8 mouse cellular contexts compared by ENCODE assay signal in genomic region chr7:140137135-140138020, GRCm38 (mm10). TPM values are rescaled to one million over a fixed set of nuclear protein-coding genes. Genes with fewer than 3 reads are reported as not detected.
DNase-seq lines count a peak whose midpoint lies in the region; ATAC-seq and TF ChIP-seq lines count a peak whose summit lies in the region.

Gene Mtg1, plus strand, starts transcription at chr7:140137564.

- DNase-seq in brain, embryonic 14.5 days (ENCODE audit: low read depth) = peak; percentile 96
- peak; percentile 95 for DNase-seq in kidney, postnatal 0 days (ENCODE audit: low spot score)
- DNase-seq in liver, embryonic 11.5 days (ENCODE audit: low spot score) = peak; percentile 97
- DNase-seq in naive thymus-derived CD4-positive, alpha-beta T cell, adult 2 months (ENCODE audit: low read depth) = peak; percentile 98

- H3K4me1 ChIP-seq in erythroblast, embryonic 14.5 days (ENCODE audit: control insufficient read depth) = peaks cover 13% of the 10 kb centered on the region
- H3K4me1 ChIP-seq in heart, embryonic 12.5 days (replicated peaks) = peaks cover 6% of the 10 kb centered on the region
- no peaks in the 10 kb centered on the region for H3K4me1 ChIP-seq in kidney, postnatal 0 days (replicated peaks; ENCODE audit: insufficient read depth, low read length)
- H3K4me1 ChIP-seq in liver, embryonic 11.5 days (replicated peaks; ENCODE audit: control insufficient read depth, insufficient read depth, low read length) = no peaks in the 10 kb centered on the region
- peaks cover 4% of the 10 kb centered on the region for H3K4me1 ChIP-seq in stomach, embryonic 14.5 days (ENCODE audit: control insufficient read depth, insufficient read depth, low read length)

- TF ChIP-seq CTCF in C2C12 (IDR thresholded peaks at IDR 0.05; ENCODE audit: control insufficient read depth, insufficient read depth, insufficient read length) = no peak
- no peak for TF ChIP-seq CTCF in brain, embryonic 14.5 days (IDR thresholded peaks at IDR 0.05; ENCODE audit: borderline replicate concordance, extremely low read depth, insufficient read depth, insufficient read length)
- peak; percentile 11; the same call in 1 of the 2 replicates for TF ChIP-seq CTCF in kidney, postnatal 0 days (IDR thresholded peaks at IDR 0.05; ENCODE audit: low read depth)

- H3K9me3 ChIP-seq in erythroblast, embryonic 14.5 days (ENCODE audit: control insufficient read depth, low read length) = no peaks in the 10 kb centered on the region
- H3K9me3 ChIP-seq in heart, embryonic 12.5 days (replicated peaks) = no peaks in the 10 kb centered on the region
- no peaks in the 10 kb centered on the region for H3K9me3 ChIP-seq in kidney, postnatal 0 days (replicated peaks; ENCODE audit: low read length)
- no peaks in the 10 kb centered on the region for H3K9me3 ChIP-seq in liver, embryonic 11.5 days (ENCODE audit: control insufficient read depth, low read length)
- no peaks in the 10 kb centered on the region for H3K9me3 ChIP-seq in stomach, embryonic 14.5 days (ENCODE audit: control insufficient read depth, low read depth, low read length)

- H3K27me3 ChIP-seq in C2C12 (ENCODE audit: control insufficient read depth, insufficient read depth, insufficient read length) = no peaks in the 10 kb centered on the region
- H3K27me3 ChIP-seq in erythroblast, embryonic 14.5 days (ENCODE audit: control insufficient read depth) = no peaks in the 10 kb centered on the region
- H3K27me3 ChIP-seq in heart, embryonic 12.5 days (replicated peaks) = no peaks in the 10 kb centered on the region
- no peaks in the 10 kb centered on the region for H3K27me3 ChIP-seq in kidney, postnatal 0 days (ENCODE audit: insufficient read depth, low read length)
- H3K27me3 ChIP-seq in liver, embryonic 11.5 days (replicated peaks; ENCODE audit: control insufficient read depth, insufficient read depth, low read length) = no peaks in the 10 kb centered on the region
- no peaks in the 10 kb centered on the region for H3K27me3 ChIP-seq in stomach, embryonic 14.5 days (ENCODE audit: control insufficient read depth, insufficient read depth, low read length)

- H3K4me3 ChIP-seq in C2C12 (ENCODE audit: insufficient read depth, poor library complexity, severe bottlenecking) = peak within 1 kb of the TSS; percentile 52
- peak within 1 kb of the TSS; percentile 86 for H3K4me3 ChIP-seq in erythroblast, embryonic 14.5 days (replicated peaks)
- peak within 1 kb of the TSS; percentile 81 for H3K4me3 ChIP-seq in heart, embryonic 12.5 days
- peak within 1 kb of the TSS; percentile 65 for H3K4me3 ChIP-seq in kidney, postnatal 0 days (replicated peaks; ENCODE audit: low read depth, low read length)
- peak within 1 kb of the TSS; percentile 60 for H3K4me3 ChIP-seq in liver, embryonic 11.5 days (ENCODE audit: low read depth, low read length)
- H3K4me3 ChIP-seq in stomach, embryonic 14.5 days (ENCODE audit: low read depth, low read length) = peak within 1 kb of the TSS; percentile 66

- peak; percentile 98 for ATAC-seq in heart, embryonic 12.5 days (ENCODE audit: insufficient number of reproducible peaks, low FRiP score)
- ATAC-seq in kidney, postnatal 0 days (replicated peaks; ENCODE audit: low FRiP score, low read depth) = peak; percentile 94
- peak; percentile 97 for ATAC-seq in liver, embryonic 11.5 days (replicated peaks; ENCODE audit: low FRiP score)
- ATAC-seq in stomach, embryonic 14.5 days (ENCODE audit: insufficient number of reproducible peaks, insufficient read depth, low FRiP score, low read depth) = peak; percentile 94

- 1% methylated on average over 39 of the region's 39 CpGs for WGBS in heart, embryonic 12.5 days
- WGBS in kidney, postnatal 0 days = 3% methylated on average over 39 of the region's 39 CpGs
- WGBS in liver, embryonic 11.5 days = 2% methylated on average over 39 of the region's 39 CpGs
- 2% methylated on average over 39 of the region's 39 CpGs for WGBS in stomach, embryonic 14.5 days

- H3K79me3 ChIP-seq in C2C12 (ENCODE audit: low read depth) = no peaks in the 10 kb centered on the region

- peak within 1 kb of the TSS; percentile 80 for H3K4me2 ChIP-seq in heart, embryonic 12.5 days
- peak within 1 kb of the TSS; percentile 77 for H3K4me2 ChIP-seq in kidney, postnatal 0 days (ENCODE audit: low read length)
- peak within 1 kb of the TSS; percentile 80 for H3K4me2 ChIP-seq in liver, embryonic 11.5 days
- peak within 1 kb of the TSS; percentile 95 for H3K4me2 ChIP-seq in stomach, embryonic 14.5 days (replicated peaks; ENCODE audit: low read depth, low read length)

- peak within 1 kb of the TSS; percentile 84 for H3K9ac ChIP-seq in heart, embryonic 12.5 days
- peak within 1 kb of the TSS; percentile 74 for H3K9ac ChIP-seq in kidney, postnatal 0 days (ENCODE audit: low read depth, low read length)
- H3K9ac ChIP-seq in liver, embryonic 11.5 days (ENCODE audit: low read depth, low read length) = peak within 1 kb of the TSS; percentile 80
- peak within 1 kb of the TSS; percentile 81 for H3K9ac ChIP-seq in stomach, embryonic 14.5 days (replicated peaks; ENCODE audit: low read depth, low read length)

- no peaks in the 10 kb centered on the region for H3K79me2 ChIP-seq in C2C12 (ENCODE audit: control insufficient read depth, insufficient read depth)

- H3K36me3 ChIP-seq in C2C12 (ENCODE audit: control insufficient read depth, insufficient read depth) = no peaks in the 10 kb centered on the region
- no peaks in the 10 kb centered on the region for H3K36me3 ChIP-seq in erythroblast, embryonic 14.5 days (ENCODE audit: control insufficient read depth)
- H3K36me3 ChIP-seq in heart, embryonic 12.5 days = peaks cover 8% of the 10 kb centered on the region; the same call in 1 of the 2 replicates
- H3K36me3 ChIP-seq in kidney, postnatal 0 days (ENCODE audit: insufficient read depth, low read length) = 0 out of 2 replicates have a peak, but pooled peaks cover 4% of the 10 kb centered on the region
- no peaks in the 10 kb centered on the region for H3K36me3 ChIP-seq in liver, embryonic 11.5 days (ENCODE audit: control insufficient read depth, insufficient read depth, low read length)
- H3K36me3 ChIP-seq in stomach, embryonic 14.5 days (ENCODE audit: control insufficient read depth, insufficient read depth, low read length) = no peaks in the 10 kb centered on the region

- H3ac ChIP-seq in C2C12 (ENCODE audit: control insufficient read depth, insufficient read length, low read depth) = peak within 1 kb of the TSS; percentile 95

- peak; percentile 61; the same call in 1 of the 2 replicates for TF ChIP-seq POLR2A in brain, embryonic 14.5 days (IDR thresholded peaks at IDR 0.05; ENCODE audit: borderline replicate concordance, extremely low read depth, insufficient read depth, insufficient read length, poor library complexity, severe bottlenecking)

- peak within 1 kb of the TSS; percentile 37 for H3K27ac ChIP-seq in heart, embryonic 12.5 days (ENCODE audit: poor library complexity, severe bottlenecking)
- H3K27ac ChIP-seq in kidney, postnatal 0 days = peak within 1 kb of the TSS; percentile 88
- H3K27ac ChIP-seq in liver, embryonic 11.5 days (ENCODE audit: low read depth, low read length) = peak within 1 kb of the TSS; percentile 65
- H3K27ac ChIP-seq in stomach, embryonic 14.5 days (ENCODE audit: low read length) = peak within 1 kb of the TSS; percentile 44

TF ChIP-seq in C2C12, 6 proteins besides CTCF, POLR2A, EP300 and RAD21:
- TF ChIP-seq CEBPB (IDR thresholded peaks at IDR 0.05; ENCODE audit: low read depth) (no peak), FOSL1 (IDR thresholded peaks at IDR 0.05; ENCODE audit: insufficient read depth, low read length, poor library complexity, severe bottlenecking) (no peak), USF1 (IDR thresholded peaks at IDR 0.05; ENCODE audit: low read depth) (peak; percentile 12), MYOD1 (IDR thresholded peaks at IDR 0.05; ENCODE audit: control insufficient read depth, insufficient read length, low read depth) (no peak), MYOG (IDR thresholded peaks at IDR 0.05; ENCODE audit: control insufficient read depth, extremely low read depth, insufficient read length) (no peak), MAX (IDR thresholded peaks at IDR 0.05) (peak; percentile 92)
TF ChIP-seq in C2C12: peak in this region for 2.

RNA-seq across cellular contexts. Expression of gene Mtg1, which starts in this region (rescaled TPM):
- polyA plus RNA-seq in C2C12 (2012; fragmentation: generic; extraction: Trizol) = 16.9 TPM
- 33.9 and 41.5 TPM in 2 replicates for polyA plus RNA-seq in brain, embryonic 14.5 days (2012; rRNA removed)
- 0.30 and 0.58 TPM in 2 replicates for polyA plus RNA-seq in erythroblast, embryonic 14.5 days (2012)
- 28.3 and 28.9 TPM in 2 replicates for polyA plus RNA-seq in heart, embryonic 12.5 days (2016; fragmentation: Nextera tagmentation; extraction: Ambion mirVana)
- polyA plus RNA-seq in kidney, postnatal 0 days (2015; fragmentation: Nextera tagmentation; extraction: Ambion mirVana) = 29.9 and 30.4 TPM in 2 replicates
- polyA plus RNA-seq in liver, embryonic 11.5 days (2014; fragmentation: Nextera tagmentation; extraction: Ambion mirVana) = 41.6 and 46.8 TPM in 2 replicates
- polyA plus RNA-seq in stomach, embryonic 14.5 days (2014; fragmentation: Nextera tagmentation; extraction: Ambion mirVana) = 27.0 and 28.3 TPM in 2 replicates

Comparison
In these comparisons a context has a peak if more than half of its experiments do, and no peak if none do; other contexts are left out.
1. Peak in every context shown above with its lines: DNase-seq, ATAC-seq, H3K4me3 ChIP-seq and H3K27ac ChIP-seq.
2. RNA of gene Mtg1 (polyA plus RNA-seq): 41.6 to 46.8 TPM in liver, embryonic 11.5 days, 33.9 to 41.5 TPM in brain, embryonic 14.5 days, 29.9 to 30.4 TPM in kidney, postnatal 0 days, 28.3 to 28.9 TPM in heart, embryonic 12.5 days, 27.0 to 28.3 TPM in stomach, embryonic 14.5 days and 16.9 TPM in C2C12 (single experiment); 0.30 to 0.58 TPM in erythroblast, embryonic 14.5 days; every median in the first group is over 10 times any median in the second.
3. H3K27ac ChIP-seq: peak in every context shown above with its lines; median percentile 88 in kidney, postnatal 0 days; 65 in liver, embryonic 11.5 days; 44 in stomach, embryonic 14.5 days; 37 in heart, embryonic 12.5 days.